Mouse (Mus musculus) forebrain, embryonic 15.5 days (tissue): ENCODE results near the gene Igf2. TPM values are rescaled to one million over a fixed set of nuclear protein-coding genes. Genes with fewer than 3 reads are reported as not detected.

Experiments
- ATAC-seq: fragments of 200-750 bp; cut with Nextera tagmentation; replicated peaks from 2 replicates; pipeline ENCODE4 v1.8.0; 2017; ENCODE audit warnings: mild to moderate bottlenecking, moderate TSS enrichment, moderate library complexity
- H3K27ac ChIP-seq: fragments of 300-500 bp; sonication (generic); replicated peaks from 2 replicates; pipeline ENCODE4 v1.5.1; 2015; ENCODE audit warnings: mild to moderate bottlenecking, inconsistent platforms
- H3K27me3 ChIP-seq: fragments of 300-500 bp; sonication (generic); 2 replicates; pipeline ENCODE4 v1.6.1; 2015; ENCODE audit warnings: inconsistent platforms
- H3K36me3 ChIP-seq: fragments of 300-500 bp; sonication (generic); 2 replicates; pipeline ENCODE4 v1.6.1; 2015; ENCODE audit warnings: mild to moderate bottlenecking, inconsistent platforms
- H3K4me1 ChIP-seq: fragments of 300-500 bp; sonication (generic); 2 replicates; pipeline ENCODE4 v1.6.1; 2015; ENCODE audit warnings: inconsistent platforms
- H3K4me2 ChIP-seq: fragments of 300-500 bp; sonication (generic); replicated peaks from 2 replicates; pipeline ENCODE4 v1.6.1; 2015; ENCODE audit warnings: mild to moderate bottlenecking, inconsistent platforms
- H3K4me3 ChIP-seq: fragments of 300-500 bp; sonication (generic); 2 replicates; pipeline ENCODE4 v1.5.1; 2015; ENCODE audit warnings: mild to moderate bottlenecking, inconsistent platforms
- H3K9ac ChIP-seq: fragments of 300-500 bp; sonication (generic); replicated peaks from 2 replicates; pipeline ENCODE4 v1.6.1; 2015; ENCODE audit warnings: mild to moderate bottlenecking, inconsistent platforms
- H3K9me3 ChIP-seq: fragments of 300-500 bp; sonication (generic); 2 replicates; pipeline ENCODE4 v1.6.1; 2016; ENCODE audit warnings: inconsistent platforms
- WGBS: fragments of 180-500 bp; shearing (Covaris S2); methylation state at CpG from one replicate; pipeline ENCODE4 v1.1.7; 2015; ENCODE audit warnings: mixed read lengths; 5-methylcytosine and 5-hydroxymethylcytosine counted together
- microRNA counts: library from miRNA; unstranded; fragments of <30 nt; microRNA quantifications from one replicate; lab custom pipeline; 2016
- microRNA-seq: library from miRNA; unstranded; fragments of <30 nt; microRNA quantifications from one replicate; pipeline ENCODE4, GENCODE M21; 2016
- polyA plus RNA-seq: library from polyadenylated mRNA; unstranded; fragments of >200 nt; fragmentation: Nextera tagmentation; extraction: Ambion mirVana; gene quantifications from 2 replicates; pipeline ENCODE4 v1.2.1, GENCODE M21; 2015

Igf2 gene
- polyA plus RNA-seq, 1 experiment from 2014 or later, result 60.0 TPM

DNA sequence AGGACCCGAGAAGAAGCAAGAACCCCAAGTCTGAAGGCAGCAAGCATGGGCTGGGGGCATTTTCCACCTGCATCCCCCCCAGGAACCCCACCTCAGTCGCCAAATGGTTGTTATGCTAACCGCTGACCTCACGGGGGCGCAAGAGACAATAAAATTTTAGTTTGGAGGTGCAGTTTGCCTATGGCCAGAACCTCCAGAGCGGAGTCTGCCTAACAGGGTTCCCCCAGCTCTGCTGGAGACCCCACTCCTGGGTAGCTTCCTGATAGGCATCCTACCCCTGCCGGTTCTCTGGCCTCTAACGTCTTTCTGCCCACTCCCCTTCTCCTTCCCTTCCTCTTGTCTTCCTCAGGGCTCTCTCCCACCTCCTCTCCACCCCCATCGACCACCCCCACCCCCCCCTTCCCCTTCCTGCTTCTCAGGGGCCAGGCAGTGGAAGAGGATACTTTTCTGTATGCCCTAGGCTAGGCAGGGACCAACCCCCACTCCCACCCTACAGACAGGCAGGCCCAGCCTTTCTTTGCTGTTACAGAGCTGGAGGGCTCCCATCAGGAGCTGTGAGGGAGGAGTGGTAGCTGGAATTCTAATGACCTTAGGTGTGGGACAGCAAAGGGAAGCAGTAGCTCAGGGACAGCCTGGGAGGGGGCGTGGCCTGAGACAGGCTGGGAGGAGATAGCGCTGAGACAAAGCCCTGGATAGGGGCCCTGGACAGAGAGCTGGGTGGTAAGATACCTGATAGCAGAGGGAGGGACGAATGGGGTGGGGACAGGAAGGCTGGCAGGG lies 55.8 kb downstream of the Igf2 start:
- peak; percentile 80 for ATAC-seq
- no peaks in the 10 kb centered on the region for H3K36me3 ChIP-seq
- H3K9ac ChIP-seq, result no peak overlapping the region
- no peak overlapping the region; the same call in 1 of the 2 replicates for H3K4me3 ChIP-seq
- H3K4me1 ChIP-seq, result peaks cover 8% of the 10 kb centered on the region
- WGBS, result 3% methylated on average over 12 of the region's 12 CpGs
- no peaks in the 10 kb centered on the region for H3K9me3 ChIP-seq
- H3K27ac ChIP-seq, result 0 out of 2 replicates have a peak overlapping the region, but pooled peaks have one; percentile 4
- H3K27me3 ChIP-seq, result no peaks in the 10 kb centered on the region
- H3K4me2 ChIP-seq, result peak overlapping the region; percentile 26

DNA sequence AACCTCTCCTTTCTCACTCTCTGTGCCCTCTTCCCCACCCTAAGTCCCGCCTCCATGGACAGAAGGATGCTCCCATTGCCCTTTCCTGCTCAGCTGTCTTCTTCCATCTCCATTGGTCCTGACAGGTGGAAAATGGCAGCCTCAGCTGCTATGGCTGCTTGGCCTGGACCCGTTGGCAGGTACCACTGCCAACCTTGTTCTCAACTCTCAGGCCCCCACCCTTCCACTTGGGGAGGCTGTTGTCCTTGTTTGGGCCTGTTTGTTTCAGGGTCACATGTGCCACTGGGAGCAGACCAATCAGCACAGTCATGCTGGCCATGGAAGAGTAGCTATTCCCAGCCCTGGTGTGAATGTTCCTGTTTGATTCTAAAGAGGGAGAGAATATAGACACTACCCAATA lies 65.7 kb downstream of the Igf2 start:
- ATAC-seq, result no peak
- Histone ChIP-seq H3K36me3 (no peaks in the 10 kb centered on the region), H3K9ac (no peak overlapping the region), H3K4me1 (no peaks in the 10 kb centered on the region), H3K27ac (no peak overlapping the region), H3K27me3 (no peaks in the 10 kb centered on the region), H3K4me2 (no peak overlapping the region), H3K4me3 (no peak overlapping the region), H3K9me3 (no peaks in the 10 kb centered on the region)
- WGBS, result 93% methylated on average over 2 of the region's 2 CpGs

MicroRNAs encoded within 50 kb of the gene (microRNA counts, 519-probe panel; counts per million panel counts)
- microRNA mmu-miR-483 (lab: Ali Mortazavi, UCI), result 1,989 counts per million, percentile 23 among the panel's probes with 10 or more counts

Small RNA genes within 50 kb of the gene (microRNA-seq; reads per million reads assigned to microRNA genes)
- 90.7 reads per million, percentile 53 among the genes with 10 or more reads in this experiment for gene Mir483

Other genes with a start within 250 kb of the Igf2 start
- not detected in 2 replicates for gene Syt8, start 232.0 kb downstream of the Igf2 start, polyA plus RNA-seq
- 0.73 and 0.93 TPM in 2 replicates for gene Tnni2, start 225.0 kb downstream of the Igf2 start, polyA plus RNA-seq
- 3.6 and 4.2 TPM in 2 replicates for gene Lsp1, start 206.0 kb downstream of the Igf2 start, polyA plus RNA-seq
- 0.98 TPM in 1 of 2 replicates, not detected in the other for gene Tnnt3, start 168.0 kb downstream of the Igf2 start, polyA plus RNA-seq
- gene Mrpl23, start 134.1 kb downstream of the Igf2 start, polyA plus RNA-seq, result 20.1 and 22.4 TPM in 2 replicates
- gene Gm49394, start 3.1 kb upstream of the Igf2 start, polyA plus RNA-seq, result 0.04 and 0.11 TPM in 2 replicates
- 0.94 TPM in 1 of 2 replicates, not detected in the other for gene Ins2, start 76.6 kb upstream of the Igf2 start, polyA plus RNA-seq